Mouse (Mus musculus) stomach, postnatal 0 days (tissue): Measurements from ENCODE around the gene Grm3.

ENCODE experiments used
- CTCF ChIP-seq: IDR thresholded peaks from 2 replicates; pipeline ENCODE4 v1.5.1; 2016; ENCODE audit warnings: antibody characterized with exemption, low read depth, mild to moderate bottlenecking, moderate library complexity
- EP300 ChIP-seq: optimal IDR thresholded peaks from 2 replicates; pipeline ENCODE3; 2016; ENCODE audit warnings: antibody characterized with exemption

DNA sequence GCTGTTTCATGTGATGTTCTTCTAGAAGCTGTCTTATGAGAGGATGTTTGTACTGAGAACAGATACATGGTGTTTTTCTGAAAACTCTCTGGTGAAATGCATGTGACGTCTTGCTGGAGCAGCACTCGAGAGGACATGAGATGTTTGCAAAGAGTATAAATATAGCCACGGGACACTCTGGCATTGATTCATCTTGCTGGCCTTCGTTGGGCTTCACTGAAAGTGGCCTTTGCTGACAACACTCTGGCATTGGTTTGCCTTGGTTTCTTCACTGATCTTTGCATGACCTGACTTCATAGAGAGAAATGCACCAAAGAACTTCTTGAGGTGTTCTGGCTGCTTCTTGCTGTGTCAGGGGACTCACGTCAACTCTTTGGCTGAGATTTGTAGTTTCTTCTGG lies 19.1 kb upstream of the Grm3 start:
- no peak for TF ChIP-seq CTCF
- no peak for TF ChIP-seq EP300
